Mouse (Mus musculus) R1 (cell line): ENCODE data around the gene Rgmb.

Experiments
- DNase-seq: peaks from one replicate; pipeline ENCODE4 v3.0.0-alpha.2; 2018; ENCODE audit warnings: low read depth, low spot score

The Rgmb gene

GRCm38 (mm10) chr17:15777979-15778378 is 52.9 kb downstream of the Rgmb start:
- DNase-seq, result peak; percentile 37

GRCm38 (mm10) chr17:15776349-15776748 is 54.5 kb downstream of the Rgmb start:
- DNase-seq, result no peak

- DNase-seq, result peak; percentile 12
Measured at GRCm38 (mm10) chr17:15774565-15775215, 56.1 kb downstream of the Rgmb start.

- DNase-seq, result no peak
Measured at GRCm38 (mm10) chr17:15773956-15774355, 56.9 kb downstream of the Rgmb start.

GRCm38 (mm10) chr17:15769081-15769724 is 61.6 kb downstream of the Rgmb start:
- DNase-seq, result no peak

- no peak for DNase-seq
Measured at GRCm38 (mm10) chr17:15761191-15761590, 69.6 kb downstream of the Rgmb start.
